Mouse (Mus musculus): ENCODE results near the gene Adcy5.

Gene Adcy5

GRCm38 (mm10) chr16:35318397-35318796, 163.7 kb downstream of the Adcy5 start:
- DNase-seq (ENCODE audit: low spot score): no peak

DNA sequence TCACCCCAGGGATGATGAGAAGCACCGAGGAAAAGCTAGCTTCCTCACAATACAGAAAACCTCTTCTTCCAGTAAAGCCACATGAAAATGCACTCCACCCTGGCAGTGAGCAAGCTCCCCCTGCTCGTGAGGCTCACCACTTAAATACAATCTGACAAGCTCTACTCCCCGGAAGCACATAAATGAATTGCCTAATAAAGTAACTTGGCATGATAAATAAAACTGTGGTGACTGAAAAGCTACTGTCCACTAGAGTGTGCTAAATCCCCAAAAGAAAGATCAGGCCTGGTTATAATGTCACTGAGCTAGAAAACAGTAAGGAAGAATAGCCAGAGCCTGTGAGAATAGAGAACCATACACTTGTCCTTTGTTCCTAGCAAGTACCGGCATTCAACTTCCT, 164.7 kb downstream of the Adcy5 start:
- DNase-seq (ENCODE audit: low spot score): peak; percentile 53

DNA sequence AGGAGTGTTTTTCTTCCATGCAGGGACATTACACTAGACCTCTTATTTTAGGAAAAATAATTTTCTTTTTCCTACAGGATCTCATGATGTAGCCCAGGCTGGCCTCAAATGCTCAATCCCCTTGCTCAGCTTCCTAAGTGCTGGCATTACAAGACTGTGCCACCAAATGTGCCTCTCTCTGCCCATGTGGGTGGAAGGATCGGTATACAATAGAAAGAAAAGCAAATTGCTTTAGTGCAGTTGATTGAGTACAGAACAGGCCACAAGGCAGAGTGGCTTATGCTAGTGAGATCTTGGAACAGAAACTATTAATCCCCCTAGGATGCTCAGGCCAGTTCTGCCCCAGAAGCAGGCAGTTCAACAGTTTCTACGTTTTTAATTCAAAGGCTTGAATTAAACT, 165.1 kb downstream of the Adcy5 start:
- DNase-seq (ENCODE audit: low spot score): no peak

DNA sequence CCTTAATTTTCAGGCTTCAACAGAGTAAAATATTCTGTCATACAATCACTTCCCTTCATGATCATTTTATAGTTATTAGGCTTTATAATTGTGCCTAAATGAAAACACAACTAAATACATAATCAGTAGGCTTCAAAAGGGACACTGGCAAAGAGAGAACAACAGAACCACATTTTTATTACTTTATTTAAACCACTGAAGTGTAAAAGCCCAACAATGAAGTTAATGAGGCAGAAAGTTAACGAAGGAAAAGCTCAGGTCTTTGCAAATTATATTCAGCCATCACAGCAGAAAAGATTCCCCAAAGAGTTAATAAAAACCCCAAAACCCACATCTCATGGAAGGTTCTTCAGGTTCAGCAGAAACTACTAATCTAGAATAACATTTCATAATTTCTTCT, 175.8 kb downstream of the Adcy5 start:
- no peak for DNase-seq (ENCODE audit: low spot score)

All from lung, postnatal 25 days (tissue).